Mouse (Mus musculus) testis, adult 2 months (tissue): ENCODE measurements around the gene Nrl.

Source experiments
- CTCF ChIP-seq: fragments of 200-500 bp; IDR thresholded peaks from 2 replicates; pipeline ENCODE4 v1.5.1; 2012; ENCODE audit warnings: low read depth, mild to moderate bottlenecking, inconsistent platforms, low read length, moderate library complexity; ENCODE audit not compliant: control insufficient read depth, insufficient read depth, insufficient replicate concordance
- POLR2A ChIP-seq: fragments of 200-500 bp; IDR thresholded peaks from 2 replicates; pipeline ENCODE4 v1.6.1; 2012; ENCODE audit warnings: low read depth, mild to moderate bottlenecking, inconsistent platforms, low read length, moderate library complexity; ENCODE audit not compliant: control insufficient read depth

DNA sequence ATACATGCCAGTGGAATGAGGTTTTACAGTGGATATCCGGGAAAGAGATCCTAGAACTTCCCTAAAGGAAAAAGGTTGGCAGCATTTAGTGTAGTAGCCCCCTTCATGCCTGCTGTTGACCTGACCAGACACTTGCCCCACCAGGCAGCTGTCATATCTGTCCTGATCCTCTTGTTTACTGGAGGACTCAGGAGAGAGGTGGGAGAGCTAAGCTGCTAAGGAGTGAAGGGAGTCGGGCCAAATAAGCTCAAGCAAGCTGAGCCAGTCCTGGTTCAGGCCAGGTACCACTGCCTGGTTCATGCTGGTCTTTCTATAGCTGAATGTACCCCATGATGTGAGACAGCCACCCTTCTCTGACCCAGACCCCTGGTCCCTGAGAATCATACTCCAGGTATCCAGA is 1.9 kb upstream of the Nrl start:
- no peak for TF ChIP-seq CTCF
- TF ChIP-seq POLR2A: no peak
